Mouse (Mus musculus) embryo, embryonic 10 days (tissue): ENCODE results near the gene Hs1bp3.

Experiments used
- DNase-seq: peaks from one replicate; pipeline ENCODE4 v3.0.0-alpha.2; 2015; ENCODE audit warnings: low spot score

Gene Hs1bp3

GRCm38 (mm10) chr12:8313270-8313771, at the start of gene Hs1bp3:
Gene Hs1bp3, plus strand, starts transcription at chr12:8313432.
- DNase-seq, result peak; percentile 93

GRCm38 (mm10) chr12:8266311-8266710, 46.9 kb upstream of the Hs1bp3 start:
- DNase-seq, result no peak

GRCm38 (mm10) chr12:8269627-8270026, 43.6 kb upstream of the Hs1bp3 start:
- no peak for DNase-seq

- no peak for DNase-seq
Measured at GRCm38 (mm10) chr12:8271405-8271804, 41.8 kb upstream of the Hs1bp3 start.

- no peak for DNase-seq
Measured at GRCm38 (mm10) chr12:8273471-8274171, 39.6 kb upstream of the Hs1bp3 start.

GRCm38 (mm10) chr12:8275424-8275823, 37.8 kb upstream of the Hs1bp3 start:
- no peak for DNase-seq

- DNase-seq, result no peak
Measured at GRCm38 (mm10) chr12:8281225-8282017, 31.8 kb upstream of the Hs1bp3 start.

GRCm38 (mm10) chr12:8287970-8288369, 25.3 kb upstream of the Hs1bp3 start:
- DNase-seq, result no peak

GRCm38 (mm10) chr12:8289099-8289498, 24.1 kb upstream of the Hs1bp3 start:
- no peak for DNase-seq

GRCm38 (mm10) chr12:8289499-8289898, 23.7 kb upstream of the Hs1bp3 start:
- no peak for DNase-seq

GRCm38 (mm10) chr12:8291157-8291853, 21.9 kb upstream of the Hs1bp3 start:
- no peak for DNase-seq

GRCm38 (mm10) chr12:8295307-8295913, 17.8 kb upstream of the Hs1bp3 start:
- DNase-seq, result no peak

- DNase-seq, result no peak
Measured at GRCm38 (mm10) chr12:8296154-8296553, 17.1 kb upstream of the Hs1bp3 start.

- peak; percentile 33 for DNase-seq
Measured at GRCm38 (mm10) chr12:8297586-8298214, 15.5 kb upstream of the Hs1bp3 start.

GRCm38 (mm10) chr12:8298361-8299142, 14.7 kb upstream of the Hs1bp3 start:
- no peak for DNase-seq

- DNase-seq, result peak; percentile 35
Measured at GRCm38 (mm10) chr12:8299143-8300110, 13.8 kb upstream of the Hs1bp3 start.

GRCm38 (mm10) chr12:8300111-8300480, 13.1 kb upstream of the Hs1bp3 start:
- DNase-seq, result no peak

- DNase-seq, result no peak
Measured at GRCm38 (mm10) chr12:8300521-8300920, 12.7 kb upstream of the Hs1bp3 start.

- DNase-seq, result peak; percentile 33
Measured at GRCm38 (mm10) chr12:8301011-8301814, 12.0 kb upstream of the Hs1bp3 start.
